18 mouse cellular contexts compared by ENCODE assay signal in the genomic region with DNA sequence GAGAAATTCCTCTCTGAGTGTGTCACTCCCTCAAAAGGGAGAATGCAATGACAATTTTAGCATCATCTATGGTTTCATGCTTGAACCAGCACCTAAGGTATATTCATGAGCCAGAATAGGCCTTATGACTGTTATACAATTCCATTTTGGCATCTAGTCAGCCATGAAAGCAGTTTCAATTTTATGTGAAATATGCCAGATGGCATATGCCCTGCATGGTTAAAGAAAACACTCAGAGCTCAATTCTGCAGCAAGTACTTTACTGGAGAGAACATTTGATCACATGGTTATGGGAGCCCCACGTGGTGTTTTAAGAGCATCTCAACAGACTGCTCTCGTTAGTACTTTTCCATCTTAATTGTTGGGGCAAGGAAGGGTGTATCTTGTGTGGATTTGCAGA.
DNase-seq lines count a peak whose midpoint lies in the region; ATAC-seq lines count a peak whose summit lies in the region.
"Had no signal": no experiment of that assay in that cellular context is flagged by ENCODE, and none has a peak within 500 bp of the region (broad histone marks: within the 10 kb centered on the region; RNA-seq: fewer than 3 reads in every experiment).

No protein-coding gene starts in this region.

- DNase-seq in forebrain, embryonic 10.5 days (ENCODE audit: extremely low spot score, low spot score) = no peak
- DNase-seq in right cerebral cortex, adult 18-20 months = peak; percentile 49
- no peak for DNase-seq in right cerebral cortex, postnatal 14 days
- peak; percentile 21 to 29 for DNase-seq in left cerebral cortex, adult 18-20 months (ENCODE audit: low spot score in 2 of 2)
- DNase-seq in adipocyte (ENCODE audit: low spot score) = no peak
- DNase-seq in heart, postnatal 25 days (ENCODE audit: low spot score) = no peak
- DNase-seq in gastrocnemius, adult 18-20 months (ENCODE audit: low spot score) = no peak
- DNase-seq: adrenal gland, postnatal 14 days; cerebellum, adult 11 months; kidney, postnatal 14 days; liver, postnatal 0 days; lung, postnatal 36 days had no signal

- H3K27ac ChIP-seq in forebrain, embryonic 15.5 days (replicated peaks) = no peak overlapping the region
- no peak overlapping the region for H3K27ac ChIP-seq in forebrain, embryonic 10.5 days
- H3K27ac ChIP-seq: embryonic facial prominence, embryonic 15.5 days; hindbrain, embryonic 10.5 days; intestine, embryonic 15.5 days; limb, embryonic 12.5 days; midbrain, embryonic 12.5 days had no signal

- no peak overlapping the region for H3K4me2 ChIP-seq in forebrain, embryonic 15.5 days (replicated peaks)
- H3K4me2 ChIP-seq: embryonic facial prominence, embryonic 15.5 days; intestine, embryonic 15.5 days; limb, embryonic 12.5 days; midbrain, embryonic 12.5 days had no signal

- H3K9ac ChIP-seq in forebrain, embryonic 15.5 days (replicated peaks) = no peak overlapping the region
- H3K9ac ChIP-seq: embryonic facial prominence, embryonic 15.5 days; intestine, embryonic 15.5 days; limb, embryonic 12.5 days; liver, postnatal 0 days; midbrain, embryonic 12.5 days had no signal

- 0 out of 2 replicates have a peak, but pooled peaks cover 3% of the 10 kb centered on the region for H3K4me1 ChIP-seq in forebrain, embryonic 15.5 days
- H3K4me1 ChIP-seq in forebrain, embryonic 10.5 days = no peaks in the 10 kb centered on the region
- H3K4me1 ChIP-seq: embryonic facial prominence, embryonic 15.5 days; hindbrain, embryonic 10.5 days; intestine, embryonic 15.5 days; limb, embryonic 12.5 days; midbrain, embryonic 12.5 days had no signal

- H3K9me3 ChIP-seq in forebrain, embryonic 15.5 days = no peaks in the 10 kb centered on the region
- H3K9me3 ChIP-seq in forebrain, embryonic 10.5 days = no peaks in the 10 kb centered on the region
- H3K9me3 ChIP-seq: embryonic facial prominence, embryonic 15.5 days; hindbrain, embryonic 10.5 days; intestine, embryonic 15.5 days; limb, embryonic 12.5 days; midbrain, embryonic 12.5 days had no signal

- H3K36me3 ChIP-seq in forebrain, embryonic 15.5 days = no peaks in the 10 kb centered on the region
- H3K36me3 ChIP-seq in forebrain, embryonic 10.5 days (replicated peaks) = no peaks in the 10 kb centered on the region
- H3K36me3 ChIP-seq: embryonic facial prominence, embryonic 15.5 days; hindbrain, embryonic 10.5 days; intestine, embryonic 15.5 days; limb, embryonic 12.5 days; midbrain, embryonic 12.5 days had no signal

- intact Hi-C loops in heart, postnatal 25 days (cut with DNase I) = no loop called here

- no peaks in the 10 kb centered on the region for H3K27me3 ChIP-seq in forebrain, embryonic 15.5 days
- no peaks in the 10 kb centered on the region for H3K27me3 ChIP-seq in forebrain, embryonic 10.5 days (ENCODE audit: poor library complexity, severe bottlenecking)
- H3K27me3 ChIP-seq: embryonic facial prominence, embryonic 15.5 days; intestine, embryonic 15.5 days; limb, embryonic 12.5 days; midbrain, embryonic 12.5 days had no signal

- H3K4me3 ChIP-seq in forebrain, embryonic 15.5 days = no peak overlapping the region
- no peak overlapping the region for H3K4me3 ChIP-seq in forebrain, embryonic 10.5 days
- H3K4me3 ChIP-seq: embryonic facial prominence, embryonic 15.5 days; hindbrain, embryonic 10.5 days; intestine, embryonic 15.5 days; limb, embryonic 12.5 days; midbrain, embryonic 12.5 days had no signal

- ATAC-seq in forebrain, embryonic 15.5 days (replicated peaks) = peak; percentile 94
- ATAC-seq: intestine, embryonic 15.5 days; liver, postnatal 0 days had no signal

- 53% methylated on average over 2 of the region's 2 CpGs for whole genome bisulfite sequencing in forebrain, embryonic 15.5 days
- WGBS in forebrain, embryonic 10.5 days = 88% methylated on average over 2 of the region's 2 CpGs

Comparison
In these comparisons a context has a peak if more than half of its experiments do, and no peak if none do; other contexts are left out.
1. DNase-seq: peak in right cerebral cortex, adult 18-20 months (single experiment) and left cerebral cortex, adult 18-20 months (2 of 2); none in forebrain, embryonic 10.5 days (single experiment), right cerebral cortex, postnatal 14 days (single experiment), adipocyte (single experiment), heart, postnatal 25 days (single experiment) and gastrocnemius, adult 18-20 months (single experiment).